Mouse (Mus musculus): ENCODE results near the gene BC037034. TPM values are rescaled to one million over a fixed set of nuclear protein-coding genes. Genes with fewer than 3 reads are reported as not detected.

The BC037034 gene
- polyA plus RNA-seq, 1 experiment from 2014 or later, result 6.3 TPM

GRCm38 (mm10) chr5:138275216-138276050, 11.6 kb upstream of the BC037034 start:
- Histone ChIP-seq H3K4me3 (peak overlapping the region; percentile 38), H3K4me1 (peaks cover 69% of the 10 kb centered on the region), H3K9me3 (replicated peaks) (no peaks in the 10 kb centered on the region), H3K36me3 (peaks cover 50% of the 10 kb centered on the region), H3K27ac (peak overlapping the region; percentile 17; the same call in 1 of the 2 replicates), H3K27me3 (ENCODE audit: low read depth, poor library complexity, severe bottlenecking) (peaks cover 4% of the 10 kb centered on the region; the same call in 1 of the 2 replicates)
- peak; percentile 41 for DNase-seq (ENCODE audit: low spot score)
- 25% methylated on average over 41 of the region's 41 CpGs for WGBS

GRCm38 (mm10) chr5:138274186-138274585, 10.4 kb upstream of the BC037034 start:
- H3K36me3 ChIP-seq, result peaks cover 50% of the 10 kb centered on the region
- peaks cover 66% of the 10 kb centered on the region for H3K4me1 ChIP-seq
- no peak overlapping the region for H3K27ac ChIP-seq
- H3K9me3 ChIP-seq (replicated peaks), result no peaks in the 10 kb centered on the region
- WGBS, result 79% methylated on average over 8 of the region's 8 CpGs
- H3K4me3 ChIP-seq, result no peak overlapping the region
- peaks cover 4% of the 10 kb centered on the region; the same call in 1 of the 2 replicates for H3K27me3 ChIP-seq (ENCODE audit: low read depth, poor library complexity, severe bottlenecking)
- DNase-seq (ENCODE audit: low spot score), result no peak

GRCm38 (mm10) chr5:138272409-138272923, 8.6 kb upstream of the BC037034 start, which contains the start of gene Gal3st4:
Gal3st4 (minus strand) TSS chr5:138272840.
- Histone ChIP-seq H3K4me1 (peaks cover 50% of the 10 kb centered on the region), H3K27ac (peak within 1 kb of the TSS; percentile 81), H3K27me3 (ENCODE audit: low read depth, poor library complexity, severe bottlenecking) (peaks cover 4% of the 10 kb centered on the region; the same call in 1 of the 2 replicates), H3K36me3 (peaks cover 38% of the 10 kb centered on the region), H3K4me3 (peak within 1 kb of the TSS; percentile 41), H3K9me3 (replicated peaks) (no peaks in the 10 kb centered on the region)
- under 1% methylated on average over 12 of the region's 12 CpGs for WGBS
- peak; percentile 67 for DNase-seq (ENCODE audit: low spot score)

GRCm38 (mm10) chr5:138271232-138271631, 7.4 kb upstream of the BC037034 start:
- peaks cover 4% of the 10 kb centered on the region; the same call in 1 of the 2 replicates for H3K27me3 ChIP-seq (ENCODE audit: low read depth, poor library complexity, severe bottlenecking)
- H3K4me3 ChIP-seq, result no peak overlapping the region
- no peak for DNase-seq (ENCODE audit: low spot score)
- no peak overlapping the region for H3K27ac ChIP-seq
- WGBS, result 51% methylated on average over 3 of the region's 3 CpGs
- H3K36me3 ChIP-seq, result peaks cover 34% of the 10 kb centered on the region
- peaks cover 38% of the 10 kb centered on the region for H3K4me1 ChIP-seq
- no peaks in the 10 kb centered on the region for H3K9me3 ChIP-seq (replicated peaks)

- peaks cover 21% of the 10 kb centered on the region for H3K36me3 ChIP-seq
- 84% methylated on average over 4 of the region's 4 CpGs for WGBS
- H3K27me3 ChIP-seq (ENCODE audit: low read depth, poor library complexity, severe bottlenecking), result peaks cover 4% of the 10 kb centered on the region; the same call in 1 of the 2 replicates
- no peak overlapping the region for H3K27ac ChIP-seq
- no peak overlapping the region for H3K4me3 ChIP-seq
- H3K9me3 ChIP-seq (replicated peaks), result no peaks in the 10 kb centered on the region
- H3K4me1 ChIP-seq, result peaks cover 31% of the 10 kb centered on the region
- no peak for DNase-seq (ENCODE audit: low spot score)
Observed at GRCm38 (mm10) chr5:138268980-138269379, 5.1 kb upstream of the BC037034 start.

DNA sequence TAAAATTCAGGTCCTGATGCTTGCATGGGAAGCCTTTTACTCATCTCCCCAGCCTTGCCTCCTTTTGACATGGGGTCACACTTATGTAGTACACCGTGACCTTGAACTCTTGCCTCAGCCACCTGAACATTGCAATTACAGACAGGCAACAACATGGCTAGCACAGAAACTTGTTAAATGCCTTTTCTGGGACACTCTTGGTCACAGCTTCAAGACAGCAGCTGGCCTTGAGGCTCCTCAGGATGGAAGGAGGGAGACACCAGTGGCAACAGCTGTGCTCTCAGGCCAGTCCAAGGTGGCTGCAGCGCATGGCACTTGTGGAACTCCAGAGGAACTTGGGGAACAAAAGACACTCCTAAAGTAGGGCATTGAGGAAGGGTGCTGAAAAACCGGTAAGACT, 3.3 kb upstream of the BC037034 start:
- no peak for DNase-seq (ENCODE audit: low spot score)
- Histone ChIP-seq H3K9me3 (replicated peaks) (no peaks in the 10 kb centered on the region), H3K27me3 (ENCODE audit: low read depth, poor library complexity, severe bottlenecking) (0 out of 2 replicates have a peak, but pooled peaks cover 4% of the 10 kb centered on the region), H3K27ac (no peak overlapping the region), H3K4me1 (peaks cover 32% of the 10 kb centered on the region), H3K4me3 (no peak overlapping the region), H3K36me3 (peaks cover 21% of the 10 kb centered on the region)
- 88% methylated on average over 3 of the region's 3 CpGs for WGBS

GRCm38 (mm10) chr5:138265712-138266111, 1.9 kb upstream of the BC037034 start:
- Histone ChIP-seq H3K27me3 (ENCODE audit: low read depth, poor library complexity, severe bottlenecking) (no peaks in the 10 kb centered on the region), H3K9me3 (replicated peaks) (no peaks in the 10 kb centered on the region), H3K36me3 (peaks cover 35% of the 10 kb centered on the region), H3K27ac (no peak overlapping the region), H3K4me3 (no peak overlapping the region), H3K4me1 (peaks cover 25% of the 10 kb centered on the region)
- WGBS, result 98% methylated on average over 4 of the region's 4 CpGs
- DNase-seq (ENCODE audit: low spot score), result no peak

DNA sequence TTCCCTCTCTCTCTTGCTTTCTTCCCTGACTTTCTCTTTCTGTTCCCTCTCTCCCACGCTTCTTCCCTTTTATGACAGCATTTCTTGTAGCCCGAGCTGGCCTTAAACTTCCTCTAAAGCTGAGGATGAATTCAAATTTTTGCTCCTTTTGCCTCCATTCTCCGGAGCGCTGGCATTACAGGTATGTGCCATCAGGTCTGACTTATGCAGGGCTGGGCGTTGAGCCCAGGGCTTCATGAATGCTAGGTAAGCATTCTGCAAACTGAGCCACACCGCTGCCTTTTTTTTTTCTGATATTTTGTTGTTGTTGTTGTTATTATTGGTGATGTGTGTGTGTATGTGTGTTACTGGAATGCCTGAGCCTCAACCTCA, 360 bp upstream of the BC037034 start:
- no peak for DNase-seq (ENCODE audit: low spot score)
- Histone ChIP-seq H3K27me3 (ENCODE audit: low read depth, poor library complexity, severe bottlenecking) (no peaks in the 10 kb centered on the region), H3K9me3 (replicated peaks) (no peaks in the 10 kb centered on the region), H3K4me3 (peak overlapping the region; percentile 74), H3K36me3 (peaks cover 50% of the 10 kb centered on the region), H3K27ac (peak overlapping the region; percentile 93), H3K4me1 (peaks cover 25% of the 10 kb centered on the region)
- WGBS, result 17% methylated on average over 6 of the region's 6 CpGs

DNA sequence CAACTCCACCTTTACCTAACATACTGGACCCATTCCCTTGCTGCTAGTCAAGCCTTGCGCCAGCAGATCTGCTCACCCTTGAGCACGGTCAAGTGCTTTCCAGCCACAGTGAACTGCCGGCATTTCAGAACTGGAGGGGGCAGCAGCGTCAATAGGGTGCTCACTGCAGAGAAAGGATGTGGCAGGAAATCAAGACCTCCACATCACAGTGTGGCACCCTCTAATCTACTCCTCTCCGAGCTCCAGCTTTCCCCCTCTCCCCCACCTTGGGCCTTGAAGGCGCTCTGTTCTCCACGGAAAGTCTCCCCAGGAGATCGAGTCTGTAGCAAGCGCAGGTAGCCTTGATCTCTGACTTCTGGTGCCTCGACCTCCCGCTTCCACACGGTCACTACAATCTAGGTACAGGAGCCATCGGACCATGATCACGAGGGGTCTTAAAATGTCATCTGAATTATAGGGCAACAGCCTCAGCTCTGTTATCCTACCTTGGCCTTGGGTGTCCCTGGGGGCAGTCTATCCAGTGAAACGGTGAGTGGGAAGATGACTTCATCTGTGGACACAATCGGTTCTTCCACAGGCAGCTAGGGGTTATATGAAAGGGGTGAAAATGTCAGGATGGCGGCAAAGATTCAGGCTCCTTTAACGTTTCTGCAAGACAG, 1.1 kb downstream of the BC037034 start:
- DNase-seq (ENCODE audit: low spot score), result no peak
- Histone ChIP-seq H3K27ac (peak overlapping the region; percentile 93), H3K36me3 (peaks cover 65% of the 10 kb centered on the region)

GRCm38 (mm10) chr5:138262001-138262400, 1.8 kb downstream of the BC037034 start:
- H3K36me3 ChIP-seq, result peaks cover 67% of the 10 kb centered on the region
- no peak overlapping the region for H3K27ac ChIP-seq
- H3K9me3 ChIP-seq (replicated peaks), result no peaks in the 10 kb centered on the region
- no peak for DNase-seq (ENCODE audit: low spot score)
- peak overlapping the region; percentile 74; the same call in 1 of the 2 replicates for H3K4me3 ChIP-seq
- peaks cover 25% of the 10 kb centered on the region for H3K4me1 ChIP-seq
- 79% methylated on average over 4 of the region's 4 CpGs for WGBS
- no peaks in the 10 kb centered on the region for H3K27me3 ChIP-seq (ENCODE audit: low read depth, poor library complexity, severe bottlenecking)

More for the DNA sequence above, 1.1 kb downstream of the BC037034 start:
- H3K27me3 ChIP-seq (ENCODE audit: low read depth, poor library complexity, severe bottlenecking), result no peaks in the 10 kb centered on the region
- WGBS, result 75% methylated on average over 18 of the region's 18 CpGs
- no peaks in the 10 kb centered on the region for H3K9me3 ChIP-seq (replicated peaks)
- peak overlapping the region; percentile 74 for H3K4me3 ChIP-seq
- peaks cover 25% of the 10 kb centered on the region for H3K4me1 ChIP-seq

- 94% methylated on average over 11 of the region's 11 CpGs for WGBS
- no peaks in the 10 kb centered on the region for H3K9me3 ChIP-seq (replicated peaks)
- no peaks in the 10 kb centered on the region for H3K27me3 ChIP-seq (ENCODE audit: low read depth, poor library complexity, severe bottlenecking)
- H3K4me1 ChIP-seq, result peaks cover 33% of the 10 kb centered on the region
- DNase-seq (ENCODE audit: low spot score), result no peak
- no peak overlapping the region for H3K27ac ChIP-seq
- peaks cover 58% of the 10 kb centered on the region for H3K36me3 ChIP-seq
- H3K4me3 ChIP-seq, result no peak overlapping the region
Observed at GRCm38 (mm10) chr5:138260834-138261233, 3.0 kb downstream of the BC037034 start.

- H3K4me1 ChIP-seq, result peaks cover 36% of the 10 kb centered on the region
- no peaks in the 10 kb centered on the region for H3K9me3 ChIP-seq (replicated peaks)
- H3K36me3 ChIP-seq, result peaks cover 52% of the 10 kb centered on the region
- DNase-seq (ENCODE audit: low spot score), result no peak
- H3K4me3 ChIP-seq, result no peak overlapping the region
- H3K27me3 ChIP-seq (ENCODE audit: low read depth, poor library complexity, severe bottlenecking), result no peaks in the 10 kb centered on the region
- no peak overlapping the region for H3K27ac ChIP-seq
- WGBS, result 84% methylated on average over 10 of the region's 10 CpGs
Observed at GRCm38 (mm10) chr5:138260051-138260450, 3.8 kb downstream of the BC037034 start.

DNA sequence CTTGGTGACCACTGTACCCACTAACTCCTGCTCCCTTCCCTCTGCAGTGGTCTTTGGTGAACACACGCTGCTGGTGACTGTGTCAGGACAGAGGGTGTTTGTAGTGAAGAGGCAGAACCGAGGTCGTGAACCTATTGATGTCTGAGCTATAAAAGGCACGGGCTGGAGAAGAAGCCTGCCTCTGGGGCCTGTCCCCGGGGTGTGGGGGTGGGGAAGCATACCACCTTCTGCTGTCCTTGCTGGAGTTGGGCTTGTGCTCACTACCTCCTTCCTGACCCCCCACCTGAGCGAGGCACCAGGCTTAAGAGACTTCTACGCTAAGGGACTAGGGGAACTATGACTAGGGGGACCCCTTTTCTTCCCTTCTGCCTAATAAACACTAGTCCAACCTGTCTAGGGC, 4.8 kb downstream of the BC037034 start:
- H3K4me1 ChIP-seq, result peaks cover 31% of the 10 kb centered on the region
- H3K4me3 ChIP-seq, result no peak overlapping the region

More for the DNA sequence above, 4.8 kb downstream of the BC037034 start:
- 63% methylated on average over 7 of the region's 7 CpGs for WGBS
- Histone ChIP-seq H3K27me3 (ENCODE audit: low read depth, poor library complexity, severe bottlenecking) (no peaks in the 10 kb centered on the region), H3K36me3 (peaks cover 52% of the 10 kb centered on the region), H3K9me3 (replicated peaks) (no peaks in the 10 kb centered on the region), H3K27ac (no peak overlapping the region)
- no peak for DNase-seq (ENCODE audit: low spot score)
